Mouse (Mus musculus) stomach, embryonic 16.5 days (tissue): ENCODE results near the gene Map4k2. TPM values are rescaled to one million over a fixed set of nuclear protein-coding genes. Genes with fewer than 3 reads are reported as not detected.
A peak's percentile ranks its signal among the peaks of the same experiment; 100 is the strongest.

Experiments used
- ATAC-seq: fragments of 200-750 bp; cut with Nextera tagmentation; 2 replicates; pipeline ENCODE4 v1.8.0; 2017; ENCODE audit warnings: moderate number of reproducible peaks, moderate TSS enrichment; ENCODE audit not compliant: insufficient read depth, low FRiP score
- H3K27ac ChIP-seq: fragments of 300-500 bp; sonication (generic); 2 replicates; pipeline ENCODE4 v1.5.1; 2014; ENCODE audit warnings: low read length
- H3K27me3 ChIP-seq: fragments of 300-500 bp; sonication (generic); 2 replicates; pipeline ENCODE4 v1.6.1; 2014; ENCODE audit warnings: low read length, control low read depth, mixed read lengths; ENCODE audit not compliant: control insufficient read depth, insufficient read depth
- H3K36me3 ChIP-seq: fragments of 300-500 bp; sonication (generic); 2 replicates; pipeline ENCODE4 v1.6.1; 2014; ENCODE audit warnings: low read length; ENCODE audit not compliant: control insufficient read depth, insufficient read depth
- H3K4me1 ChIP-seq: fragments of 300-500 bp; sonication (generic); 2 replicates; pipeline ENCODE4 v1.6.1; 2014; ENCODE audit warnings: low read length, control low read depth, mixed read lengths; ENCODE audit not compliant: control insufficient read depth, insufficient read depth
- H3K4me2 ChIP-seq: fragments of 300-500 bp; sonication (generic); 2 replicates; pipeline ENCODE4 v1.6.1; 2014; ENCODE audit warnings: low read depth, low read length, mixed read lengths
- H3K4me3 ChIP-seq: fragments of 300-500 bp; sonication (generic); replicated peaks from 2 replicates; pipeline ENCODE4 v1.5.1; 2014; ENCODE audit warnings: mild to moderate bottlenecking, low read length
- H3K9ac ChIP-seq: fragments of 300-500 bp; sonication (generic); 2 replicates; pipeline ENCODE4 v1.6.1; 2014; ENCODE audit warnings: low read length
- H3K9me3 ChIP-seq: fragments of 300-500 bp; sonication (generic); replicated peaks from 2 replicates; pipeline ENCODE4 v1.6.1; 2016; ENCODE audit warnings: low read length, control low read depth; ENCODE audit not compliant: control insufficient read depth
- WGBS: fragments of 180-500 bp; shearing (Covaris S2); extraction: QIAGEN DNeasy Blood & Tissue Kit; methylation state at CpG from one replicate; pipeline ENCODE4 v1.1.7; 2014; 5-methylcytosine and 5-hydroxymethylcytosine counted together
- polyA plus RNA-seq: library from polyadenylated mRNA; unstranded; fragments of >200 nt; fragmentation: Nextera tagmentation; extraction: Ambion mirVana; gene quantifications from 2 replicates; pipeline ENCODE4 v1.2.1, GENCODE M21; 2015

Map4k2 gene
- polyA plus RNA-seq, 1 experiment from 2014 or later = 11.8 TPM

DNA sequence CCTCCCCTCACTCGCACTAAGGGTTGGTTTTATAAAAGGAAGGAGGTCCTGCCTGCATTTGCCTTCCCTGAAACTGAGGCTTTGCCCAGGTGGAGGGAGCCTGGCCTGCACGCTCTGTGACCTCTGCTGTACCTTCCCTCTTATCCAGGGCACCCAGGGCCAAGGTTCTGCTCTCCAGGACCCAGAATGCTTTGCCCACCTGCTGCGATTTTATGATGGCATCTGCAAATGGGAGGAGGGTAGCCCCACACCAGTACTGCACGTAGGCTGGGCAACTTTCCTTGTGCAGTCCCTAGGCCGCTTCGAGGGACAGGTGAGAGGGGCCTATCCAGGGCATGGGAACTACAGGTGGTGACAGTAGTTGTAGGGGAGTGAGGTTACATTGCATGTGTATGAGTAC, 1.7 kb upstream of the Map4k2 start:
- Histone ChIP-seq H3K27me3 (no peaks in the 10 kb centered on the region), H3K27ac (no peak overlapping the region), H3K9me3 (no peaks in the 10 kb centered on the region), H3K4me2 (no peak overlapping the region), H3K4me1 (peaks cover 27% of the 10 kb centered on the region), H3K36me3 (peaks cover 13% of the 10 kb centered on the region; the same call in 1 of the 2 replicates), H3K4me3 (no peak overlapping the region), H3K9ac (no peak overlapping the region)
- ATAC-seq = no peak
- WGBS = 92% methylated on average over 6 of the region's 6 CpGs

GRCm38 (mm10) chr19:6339890-6340504, 938 bp upstream of the Map4k2 start:
- ATAC-seq = 0 out of 2 replicates have a peak, but pooled peaks have one; percentile 3
- no peak overlapping the region for H3K4me3 ChIP-seq

GRCm38 (mm10) chr19:6341453-6342077, 630 bp downstream of the Map4k2 start:
- Histone ChIP-seq H3K4me1 (peaks cover 15% of the 10 kb centered on the region), H3K4me3 (peak overlapping the region; percentile 73), H3K9me3 (no peaks in the 10 kb centered on the region), H3K27me3 (no peaks in the 10 kb centered on the region), H3K36me3 (peaks cover 21% of the 10 kb centered on the region), H3K9ac (peak overlapping the region; percentile 91), H3K27ac (no peak overlapping the region), H3K4me2 (peak overlapping the region; percentile 87)
- 10% methylated on average over 23 of the region's 23 CpGs for WGBS
- ATAC-seq = no peak

More at GRCm38 (mm10) chr19:6339890-6340504, 938 bp upstream of the Map4k2 start:
- Histone ChIP-seq H3K27ac (peak overlapping the region; percentile 34; the same call in 1 of the 2 replicates), H3K36me3 (peaks cover 13% of the 10 kb centered on the region; the same call in 1 of the 2 replicates), H3K9ac (no peak overlapping the region), H3K4me1 (peaks cover 25% of the 10 kb centered on the region), H3K27me3 (no peaks in the 10 kb centered on the region), H3K4me2 (peak overlapping the region; percentile 87; the same call in 1 of the 2 replicates), H3K9me3 (no peaks in the 10 kb centered on the region)
- 67% methylated on average over 15 of the region's 15 CpGs for WGBS

DNA sequence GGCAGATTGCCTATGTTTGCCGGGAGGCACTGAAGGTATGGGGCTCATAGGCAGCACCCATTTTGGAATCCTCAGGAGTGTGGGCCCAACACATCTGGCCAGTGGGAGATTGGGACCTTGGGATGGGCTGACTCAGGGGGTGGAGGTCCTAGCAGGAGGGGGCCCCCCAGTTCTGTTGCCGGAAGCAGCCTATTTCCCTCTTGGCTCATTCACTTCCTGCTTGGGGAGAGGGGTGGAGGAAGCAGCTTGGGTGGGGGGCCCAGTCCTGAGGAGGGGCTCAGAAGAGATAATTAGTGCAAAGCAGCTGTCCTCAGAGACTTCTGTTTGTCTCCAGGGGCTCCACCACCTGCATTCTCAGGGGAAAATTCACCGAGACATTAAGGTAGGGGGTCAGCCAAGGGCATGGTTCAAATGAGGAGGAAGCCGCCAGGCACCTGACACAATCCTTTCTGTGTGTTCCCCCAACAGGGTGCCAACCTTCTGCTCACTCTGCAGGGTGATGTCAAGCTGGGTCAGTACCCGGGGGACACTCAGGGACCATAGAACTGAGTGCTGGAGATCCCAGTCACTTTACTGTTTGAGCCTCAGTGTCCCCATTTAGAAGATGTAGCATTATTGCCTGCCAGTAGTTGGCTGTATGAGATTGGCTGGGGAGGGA, 1.5 kb downstream of the Map4k2 start:
- Histone ChIP-seq H3K9me3 (no peaks in the 10 kb centered on the region), H3K27ac (no peak overlapping the region), H3K9ac (no peak overlapping the region), H3K27me3 (no peaks in the 10 kb centered on the region), H3K4me3 (peak overlapping the region; percentile 73; the same call in 1 of the 2 replicates), H3K4me1 (peaks cover 11% of the 10 kb centered on the region), H3K36me3 (peaks cover 29% of the 10 kb centered on the region), H3K4me2 (peak overlapping the region; percentile 87; the same call in 1 of the 2 replicates)
- WGBS = 68% methylated on average over 5 of the region's 5 CpGs
- ATAC-seq = no peak

GRCm38 (mm10) chr19:6343066-6343925, 2.4 kb downstream of the Map4k2 start:
- Histone ChIP-seq H3K27me3 (no peaks in the 10 kb centered on the region), H3K9me3 (no peaks in the 10 kb centered on the region), H3K36me3 (peaks cover 25% of the 10 kb centered on the region), H3K4me2 (no peak overlapping the region), H3K4me1 (peaks cover 11% of the 10 kb centered on the region), H3K27ac (no peak overlapping the region), H3K9ac (no peak overlapping the region), H3K4me3 (no peak overlapping the region)
- no peak for ATAC-seq
- WGBS = 80% methylated on average over 19 of the region's 19 CpGs

- WGBS = 85% methylated on average over 5 of the region's 5 CpGs
- peaks cover 11% of the 10 kb centered on the region for H3K4me1 ChIP-seq
Observed at GRCm38 (mm10) chr19:6343996-6344395, 3.1 kb downstream of the Map4k2 start.

DNA sequence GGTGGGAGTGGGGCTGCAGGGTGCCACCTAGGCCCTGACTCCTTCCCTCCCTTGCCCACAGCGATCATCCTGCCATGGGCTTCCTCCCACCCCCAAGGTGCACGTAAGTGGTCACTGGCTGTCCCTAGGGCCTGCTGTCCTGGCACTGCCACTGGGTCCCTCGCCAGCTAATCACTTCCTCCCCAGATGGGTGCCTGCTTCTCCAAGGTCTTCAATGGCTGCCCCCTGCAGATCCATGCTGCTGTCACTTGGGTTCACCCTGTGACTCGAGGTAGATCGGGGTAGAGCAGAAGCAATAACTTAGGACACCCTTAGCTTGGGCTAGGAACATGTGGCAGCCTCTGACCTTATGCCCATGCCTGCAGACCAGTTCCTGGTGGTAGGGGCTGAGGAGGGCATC, 5.1 kb downstream of the Map4k2 start:
- Histone ChIP-seq H3K36me3 (peaks cover 20% of the 10 kb centered on the region; the same call in 1 of the 2 replicates), H3K4me3 (no peak overlapping the region), H3K27ac (no peak overlapping the region), H3K27me3 (no peaks in the 10 kb centered on the region), H3K4me2 (no peak overlapping the region), H3K9me3 (no peaks in the 10 kb centered on the region), H3K9ac (no peak overlapping the region), H3K4me1 (peaks cover 8% of the 10 kb centered on the region)
- WGBS = 90% methylated on average over 5 of the region's 5 CpGs
- no peak for ATAC-seq

More at GRCm38 (mm10) chr19:6343996-6344395, 3.1 kb downstream of the Map4k2 start:
- no peaks in the 10 kb centered on the region for H3K27me3 ChIP-seq
- no peak overlapping the region for H3K9ac ChIP-seq
- H3K27ac ChIP-seq = no peak overlapping the region
- no peak overlapping the region for H3K4me3 ChIP-seq
- peaks cover 22% of the 10 kb centered on the region; the same call in 1 of the 2 replicates for H3K36me3 ChIP-seq
- no peak overlapping the region for H3K4me2 ChIP-seq
- H3K9me3 ChIP-seq = no peaks in the 10 kb centered on the region
- no peak for ATAC-seq

DNA sequence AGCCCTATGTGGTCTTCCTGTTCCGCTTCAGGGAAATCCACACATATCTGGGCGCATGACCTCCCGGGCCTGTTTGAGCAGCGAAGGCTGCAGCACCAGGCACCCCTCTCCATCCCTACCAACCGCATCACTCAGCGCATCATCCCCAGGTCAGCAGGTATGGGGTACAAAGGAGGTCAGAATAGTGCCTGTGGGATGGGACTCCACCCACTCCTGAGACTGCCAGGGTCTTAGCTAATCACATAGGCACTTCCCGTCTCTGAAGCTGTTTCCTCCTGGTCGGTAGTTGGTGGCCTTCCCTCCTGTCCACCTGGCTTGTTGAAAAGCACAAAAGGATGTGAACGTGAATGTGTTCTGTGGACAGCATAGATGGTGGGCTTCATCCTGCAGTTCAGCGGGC, 5.7 kb downstream of the Map4k2 start:
- no peak for ATAC-seq

More for the DNA sequence above, 5.7 kb downstream of the Map4k2 start:
- no peak overlapping the region for H3K4me3 ChIP-seq
- H3K36me3 ChIP-seq = peaks cover 20% of the 10 kb centered on the region; the same call in 1 of the 2 replicates
- H3K9ac ChIP-seq = no peak overlapping the region
- H3K9me3 ChIP-seq = no peaks in the 10 kb centered on the region
- 85% methylated on average over 10 of the region's 10 CpGs for WGBS
- H3K27ac ChIP-seq = no peak overlapping the region
- H3K27me3 ChIP-seq = no peaks in the 10 kb centered on the region
- H3K4me2 ChIP-seq = no peak overlapping the region
- H3K4me1 ChIP-seq = peaks cover 5% of the 10 kb centered on the region
